Mouse (Mus musculus) retina, postnatal 1 day (tissue): ENCODE results near the gene Gstm5.

ENCODE experiments used
- DNase-seq: peaks from one replicate; pipeline ENCODE4 v3.0.0-alpha.2; 2012

Gstm5 gene

GRCm38 (mm10) chr3:107932128-107932527 lies 36.5 kb downstream of the Gstm5 start:
- no peak for DNase-seq

DNA sequence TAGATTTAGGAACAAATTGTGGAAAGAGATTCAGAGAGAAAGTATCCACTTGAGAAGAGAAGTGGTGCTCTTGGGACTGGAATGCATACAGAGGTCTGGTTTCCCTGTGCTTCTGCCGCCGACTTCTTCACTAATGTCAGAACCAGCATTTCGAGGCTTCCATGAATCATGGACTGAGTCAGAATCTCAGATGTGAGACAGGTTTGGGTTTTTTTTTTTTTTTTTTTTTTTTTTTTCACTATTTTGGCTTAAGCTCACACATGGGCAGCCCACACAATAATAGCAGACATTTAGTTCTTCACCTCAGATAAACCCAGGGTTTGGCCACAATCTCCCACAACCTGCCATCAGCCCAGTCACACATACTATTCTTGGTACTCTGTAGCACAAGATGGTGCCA lies 39.6 kb downstream of the Gstm5 start:
- no peak for DNase-seq

GRCm38 (mm10) chr3:107935888-107936287 lies 40.3 kb downstream of the Gstm5 start:
- DNase-seq: no peak

DNA sequence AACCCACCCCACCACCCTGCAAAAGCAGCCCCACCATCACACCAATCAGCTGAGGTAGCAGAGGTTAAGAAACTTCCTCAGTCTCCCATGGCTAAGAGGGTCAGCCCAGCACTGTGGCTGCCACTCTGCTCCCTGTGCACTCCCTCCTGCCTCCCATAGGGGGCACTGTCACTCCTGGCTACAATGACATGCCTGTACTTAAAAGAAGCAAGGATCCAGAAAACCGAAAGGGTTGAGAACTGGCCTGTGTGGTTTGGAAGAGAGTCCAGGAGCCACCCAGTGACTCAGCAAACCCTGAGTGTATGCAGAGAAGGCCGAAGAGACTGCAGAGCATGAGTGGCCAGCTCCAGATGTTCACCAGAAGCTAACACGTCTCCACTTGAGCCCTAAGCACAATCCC lies 43.8 kb downstream of the Gstm5 start:
- DNase-seq: peak; percentile 63

- no peak for DNase-seq
These were observed 44.2 kb downstream of the Gstm5 start for GRCm38 (mm10) chr3:107939830-107940229.

GRCm38 (mm10) chr3:107940524-107940923 lies 44.9 kb downstream of the Gstm5 start:
- DNase-seq: no peak

GRCm38 (mm10) chr3:107941261-107941660 lies 45.6 kb downstream of the Gstm5 start:
- peak; percentile 45 for DNase-seq

DNA sequence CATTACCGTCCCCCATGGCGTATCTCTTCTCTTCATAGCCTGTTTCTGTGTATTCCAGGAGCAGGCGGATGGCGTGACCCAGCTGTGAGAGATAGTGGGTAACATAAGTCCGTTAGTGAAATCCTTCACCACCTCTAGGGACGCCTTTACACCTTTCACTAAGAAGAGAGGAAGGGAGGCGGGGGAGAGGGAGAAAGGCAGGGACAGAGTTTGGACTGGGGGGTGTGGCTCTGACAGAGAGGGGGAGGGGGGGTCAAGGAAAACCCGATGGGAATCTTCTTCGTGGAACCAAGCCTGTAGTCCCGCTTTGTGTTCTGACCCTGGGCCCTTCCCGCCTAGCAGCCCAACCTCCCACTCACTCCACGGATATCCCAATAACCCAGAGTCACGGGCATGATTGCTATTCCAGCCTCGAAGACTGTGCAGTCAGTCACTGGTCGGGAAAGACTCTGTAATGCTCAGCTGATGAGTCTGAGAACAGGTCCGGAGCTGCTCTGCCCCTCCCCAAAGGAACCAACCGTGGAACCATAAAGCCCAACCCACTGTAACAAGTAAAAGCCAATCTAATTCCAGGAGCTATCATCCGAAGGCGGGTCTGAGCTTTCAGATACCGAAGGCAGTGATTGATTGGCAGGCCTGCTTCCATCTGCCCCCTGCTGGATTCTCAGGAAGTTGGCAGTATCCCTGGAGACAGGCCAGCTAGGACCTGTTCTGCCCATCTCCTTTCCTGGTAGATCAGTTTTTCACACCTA lies 47.8 kb downstream of the Gstm5 start, which contains the start of gene Gstm6:
TSS of gene Gstm6 (minus strand) at position 511 of the 752 bp plus-strand sequence.
- DNase-seq: peak; percentile 85

DNA sequence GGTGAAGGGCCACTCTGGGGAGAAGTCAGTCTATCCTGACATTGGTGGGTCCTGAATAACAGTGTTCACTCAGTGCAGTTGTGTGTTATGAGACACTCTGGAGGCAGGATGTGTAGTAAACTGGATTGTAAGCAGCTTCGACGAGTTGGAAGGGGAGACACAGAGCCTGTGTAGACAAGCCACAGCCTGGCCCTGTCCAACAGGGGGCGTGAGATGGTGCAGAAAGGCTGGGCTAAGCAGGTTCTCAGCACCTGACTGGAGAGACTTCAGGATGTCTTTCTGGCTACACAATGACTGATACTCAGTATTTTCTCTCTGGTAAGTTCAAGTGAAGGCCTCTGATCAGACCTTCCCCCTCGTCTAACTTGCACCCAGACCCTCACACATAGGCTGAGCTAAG lies 50.1 kb downstream of the Gstm5 start:
- DNase-seq: no peak
